In genomic region chr6:94401617-94402481, GRCm38 (mm10) we compare ENCODE assay signal across 10 mouse cellular contexts.
A peak's percentile ranks its signal among the peaks of the same experiment; 100 is the strongest.
DNase-seq lines count a peak whose midpoint lies in the region; ATAC-seq and TF ChIP-seq lines count a peak whose summit lies in the region.
"Had no signal": no experiment of that assay in that cellular context is flagged by ENCODE, and none has a peak within 500 bp of the region (broad histone marks: within the 10 kb centered on the region; RNA-seq: fewer than 3 reads in every experiment).

No protein-coding gene starts in this region.

- H3K36me3 ChIP-seq in hindbrain, embryonic 11.5 days (ENCODE audit: control insufficient read depth, insufficient read depth, low read length) = no peaks in the 10 kb centered on the region
- H3K36me3 ChIP-seq in hindbrain, postnatal 0 days (ENCODE audit: insufficient read depth, low read length) = no peaks in the 10 kb centered on the region
- H3K36me3 ChIP-seq in embryonic facial prominence, embryonic 14.5 days (ENCODE audit: control insufficient read depth, insufficient read depth, low read length) = no peaks in the 10 kb centered on the region
- H3K36me3 ChIP-seq in midbrain, embryonic 12.5 days = no peaks in the 10 kb centered on the region
- H3K36me3 ChIP-seq: liver, embryonic 15.5 days had no signal

- no peak for DNase-seq in hindbrain, embryonic 11.5 days (ENCODE audit: low spot score)
- no peak for DNase-seq in hindbrain, postnatal 0 days (ENCODE audit: low spot score)
- DNase-seq in MN1 (ENCODE audit: low spot score) = peak; percentile 59
- peak; percentile 30 for DNase-seq in embryonic facial prominence, embryonic 14.5 days (ENCODE audit: low spot score)
- DNase-seq in frontal cortex, postnatal 14 days (ENCODE audit: low spot score in 2 of 2) = no peak
- DNase-seq in gastrocnemius, postnatal 36 days = no peak
- DNase-seq: thymus, adult 18-20 months had no signal

- ATAC-seq in hindbrain, embryonic 11.5 days (ENCODE audit: low FRiP score) = peak; percentile 63; the same call in 1 of the 2 replicates
- ATAC-seq in hindbrain, postnatal 0 days = no peak
- no peak; the same call in 1 of the 2 replicates for ATAC-seq in embryonic facial prominence, embryonic 14.5 days (ENCODE audit: low read depth)
- ATAC-seq in midbrain, embryonic 12.5 days (ENCODE audit: low FRiP score, low read depth) = no peak
- no peak for ATAC-seq in frontal cortex, adult (ENCODE audit: low TSS enrichment)

- intact Hi-C loops in gastrocnemius, postnatal 36 days (cut with DNase I) = no loop called here

- WGBS in hindbrain, embryonic 11.5 days = 57% methylated on average over 9 of the region's 9 CpGs
- WGBS in hindbrain, postnatal 0 days = 49% methylated on average over 9 of the region's 9 CpGs
- 50% methylated on average over 9 of the region's 9 CpGs for WGBS in embryonic facial prominence, embryonic 14.5 days
- 48% methylated on average over 9 of the region's 9 CpGs for WGBS in midbrain, embryonic 12.5 days

- no peak for TF ChIP-seq CTCF in hindbrain, postnatal 0 days (IDR thresholded peaks at IDR 0.05; ENCODE audit: low read depth)

- H3K27me3 ChIP-seq in hindbrain, embryonic 11.5 days (ENCODE audit: control insufficient read depth, insufficient read depth, low read length) = no peaks in the 10 kb centered on the region
- H3K27me3 ChIP-seq in hindbrain, postnatal 0 days (ENCODE audit: insufficient read depth, low read length) = no peaks in the 10 kb centered on the region
- H3K27me3 ChIP-seq in embryonic facial prominence, embryonic 14.5 days (replicated peaks; ENCODE audit: control insufficient read depth, insufficient read depth, low read length) = no peaks in the 10 kb centered on the region
- H3K27me3 ChIP-seq in midbrain, embryonic 12.5 days = peaks cover 16% of the 10 kb centered on the region
- H3K27me3 ChIP-seq: liver, embryonic 15.5 days had no signal

- H3K4me2 ChIP-seq in hindbrain, embryonic 11.5 days (replicated peaks; ENCODE audit: low read depth, low read length) = no peak overlapping the region
- no peak overlapping the region; the same call in 1 of the 2 replicates for H3K4me2 ChIP-seq in hindbrain, postnatal 0 days (ENCODE audit: low read depth, low read length)
- H3K4me2 ChIP-seq in embryonic facial prominence, embryonic 14.5 days (ENCODE audit: low read depth, low read length) = no peak overlapping the region
- H3K4me2 ChIP-seq in midbrain, embryonic 12.5 days (replicated peaks) = peak overlapping the region; percentile 46
- H3K4me2 ChIP-seq: liver, embryonic 15.5 days had no signal

- peaks cover 4% of the 10 kb centered on the region; the same call in 1 of the 2 replicates for H3K4me1 ChIP-seq in hindbrain, embryonic 11.5 days (replicated peaks; ENCODE audit: control insufficient read depth, insufficient read depth, low read length)
- peaks cover 5% of the 10 kb centered on the region for H3K4me1 ChIP-seq in hindbrain, postnatal 0 days (ENCODE audit: insufficient read depth, low read length)
- H3K4me1 ChIP-seq in embryonic facial prominence, embryonic 14.5 days (ENCODE audit: control insufficient read depth, insufficient read depth, low read length) = peaks cover 6% of the 10 kb centered on the region
- H3K4me1 ChIP-seq in midbrain, embryonic 12.5 days = peaks cover 19% of the 10 kb centered on the region
- H3K4me1 ChIP-seq: liver, embryonic 15.5 days had no signal

- H3K9me3 ChIP-seq in hindbrain, embryonic 11.5 days (ENCODE audit: control insufficient read depth, low read length) = no peaks in the 10 kb centered on the region
- H3K9me3 ChIP-seq in hindbrain, postnatal 0 days (ENCODE audit: low read length) = no peaks in the 10 kb centered on the region
- H3K9me3 ChIP-seq in embryonic facial prominence, embryonic 14.5 days (ENCODE audit: control insufficient read depth, low read length) = no peaks in the 10 kb centered on the region
- H3K9me3 ChIP-seq in midbrain, embryonic 12.5 days = no peaks in the 10 kb centered on the region
- H3K9me3 ChIP-seq: liver, embryonic 15.5 days had no signal

- no peak overlapping the region for H3K4me3 ChIP-seq in hindbrain, embryonic 11.5 days (ENCODE audit: low read depth, low read length)
- no peak overlapping the region for H3K4me3 ChIP-seq in hindbrain, postnatal 0 days (ENCODE audit: low read length)
- no peak overlapping the region for H3K4me3 ChIP-seq in embryonic facial prominence, embryonic 14.5 days (ENCODE audit: low read depth, low read length)
- no peak overlapping the region for H3K4me3 ChIP-seq in midbrain, embryonic 12.5 days
- H3K4me3 ChIP-seq: liver, embryonic 15.5 days had no signal

- H3K9ac ChIP-seq in hindbrain, embryonic 11.5 days (ENCODE audit: low read depth, low read length) = no peak overlapping the region
- no peak overlapping the region for H3K9ac ChIP-seq in hindbrain, postnatal 0 days (replicated peaks; ENCODE audit: low read length)
- no peak overlapping the region for H3K9ac ChIP-seq in embryonic facial prominence, embryonic 14.5 days (ENCODE audit: low read depth, low read length)
- no peak overlapping the region for H3K9ac ChIP-seq in midbrain, embryonic 12.5 days (replicated peaks)
- H3K9ac ChIP-seq: liver, embryonic 15.5 days had no signal

- H3K27ac ChIP-seq in hindbrain, embryonic 11.5 days (ENCODE audit: low read depth, low read length) = no peak overlapping the region
- H3K27ac ChIP-seq in hindbrain, postnatal 0 days = no peak overlapping the region
- H3K27ac ChIP-seq in embryonic facial prominence, embryonic 14.5 days (replicated peaks; ENCODE audit: low read depth, low read length) = no peak overlapping the region
- H3K27ac ChIP-seq in midbrain, embryonic 12.5 days (replicated peaks) = no peak overlapping the region; the same call in 1 of the 2 replicates
- H3K27ac ChIP-seq: liver, embryonic 15.5 days had no signal

Comparison
In these comparisons a context has a peak if more than half of its experiments do, and no peak if none do; other contexts are left out.
1. DNase-seq: peak in MN1 (single experiment) and embryonic facial prominence, embryonic 14.5 days (single experiment); none in hindbrain, embryonic 11.5 days (single experiment), hindbrain, postnatal 0 days (single experiment), frontal cortex, postnatal 14 days (0 of 2) and gastrocnemius, postnatal 36 days (0 of 2).